Mouse (Mus musculus) stomach, embryonic 16.5 days (tissue): ENCODE results near the gene Cep250. TPM values are rescaled to one million over a fixed set of nuclear protein-coding genes. Genes with fewer than 3 reads are reported as not detected.

Experiments
- ATAC-seq: fragments of 200-750 bp; cut with Nextera tagmentation; 2 replicates; pipeline ENCODE4 v1.8.0; 2017; ENCODE audit warnings: moderate number of reproducible peaks, moderate TSS enrichment; ENCODE audit not compliant: insufficient read depth, low FRiP score
- H3K27ac ChIP-seq: fragments of 300-500 bp; sonication (generic); 2 replicates; pipeline ENCODE4 v1.5.1; 2014; ENCODE audit warnings: low read length
- H3K27me3 ChIP-seq: fragments of 300-500 bp; sonication (generic); 2 replicates; pipeline ENCODE4 v1.6.1; 2014; ENCODE audit warnings: low read length, control low read depth, mixed read lengths; ENCODE audit not compliant: control insufficient read depth, insufficient read depth
- H3K36me3 ChIP-seq: fragments of 300-500 bp; sonication (generic); 2 replicates; pipeline ENCODE4 v1.6.1; 2014; ENCODE audit warnings: low read length; ENCODE audit not compliant: control insufficient read depth, insufficient read depth
- H3K4me1 ChIP-seq: fragments of 300-500 bp; sonication (generic); 2 replicates; pipeline ENCODE4 v1.6.1; 2014; ENCODE audit warnings: low read length, control low read depth, mixed read lengths; ENCODE audit not compliant: control insufficient read depth, insufficient read depth
- H3K4me2 ChIP-seq: fragments of 300-500 bp; sonication (generic); 2 replicates; pipeline ENCODE4 v1.6.1; 2014; ENCODE audit warnings: low read depth, low read length, mixed read lengths
- H3K4me3 ChIP-seq: fragments of 300-500 bp; sonication (generic); replicated peaks from 2 replicates; pipeline ENCODE4 v1.5.1; 2014; ENCODE audit warnings: mild to moderate bottlenecking, low read length
- H3K9ac ChIP-seq: fragments of 300-500 bp; sonication (generic); 2 replicates; pipeline ENCODE4 v1.6.1; 2014; ENCODE audit warnings: low read length
- H3K9me3 ChIP-seq: fragments of 300-500 bp; sonication (generic); replicated peaks from 2 replicates; pipeline ENCODE4 v1.6.1; 2016; ENCODE audit warnings: low read length, control low read depth; ENCODE audit not compliant: control insufficient read depth
- WGBS: fragments of 180-500 bp; shearing (Covaris S2); extraction: QIAGEN DNeasy Blood & Tissue Kit; methylation state at CpG from one replicate; pipeline ENCODE4 v1.1.7; 2014; 5-methylcytosine and 5-hydroxymethylcytosine counted together
- polyA plus RNA-seq: library from polyadenylated mRNA; unstranded; fragments of >200 nt; fragmentation: Nextera tagmentation; extraction: Ambion mirVana; gene quantifications from 2 replicates; pipeline ENCODE4 v1.2.1, GENCODE M21; 2015

The Cep250 gene
- polyA plus RNA-seq, 1 experiment from 2014 or later = 16.3 TPM

GRCm38 (mm10) chr2:155952006-155952405 lies 4.3 kb upstream of the Cep250 start:
- Histone ChIP-seq H3K4me1 (no peaks in the 10 kb centered on the region), H3K36me3 (no peaks in the 10 kb centered on the region), H3K27me3 (no peaks in the 10 kb centered on the region), H3K4me3 (no peak overlapping the region), H3K27ac (no peak overlapping the region), H3K9me3 (no peaks in the 10 kb centered on the region), H3K9ac (no peak overlapping the region), H3K4me2 (no peak overlapping the region)
- ATAC-seq = no peak

- H3K4me2 ChIP-seq = no peak overlapping the region
- no peak overlapping the region for H3K9ac ChIP-seq
- no peak for ATAC-seq
- H3K27me3 ChIP-seq = no peaks in the 10 kb centered on the region
- H3K4me1 ChIP-seq = peaks cover 6% of the 10 kb centered on the region; the same call in 1 of the 2 replicates
- 70% methylated on average over 5 of the region's 5 CpGs for WGBS
- H3K27ac ChIP-seq = no peak overlapping the region
- H3K36me3 ChIP-seq = peaks cover 5% of the 10 kb centered on the region; the same call in 1 of the 2 replicates
- H3K4me3 ChIP-seq = no peak overlapping the region
- no peaks in the 10 kb centered on the region for H3K9me3 ChIP-seq
Observed at GRCm38 (mm10) chr2:155959981-155960380, 3.7 kb downstream of the Cep250 start.

GRCm38 (mm10) chr2:155961862-155962261 lies 5.6 kb downstream of the Cep250 start:
- Histone ChIP-seq H3K4me1 (peaks cover 6% of the 10 kb centered on the region; the same call in 1 of the 2 replicates), H3K27ac (no peak overlapping the region), H3K27me3 (no peaks in the 10 kb centered on the region), H3K4me2 (no peak overlapping the region), H3K9ac (no peak overlapping the region), H3K4me3 (no peak overlapping the region), H3K9me3 (no peaks in the 10 kb centered on the region), H3K36me3 (peaks cover 16% of the 10 kb centered on the region)
- 79% methylated on average over 10 of the region's 10 CpGs for WGBS
- no peak for ATAC-seq

GRCm38 (mm10) chr2:155962991-155963390 lies 6.7 kb downstream of the Cep250 start:
- WGBS = 21% methylated on average over 1 of the region's 1 CpGs
- Histone ChIP-seq H3K9me3 (no peaks in the 10 kb centered on the region), H3K27me3 (no peaks in the 10 kb centered on the region), H3K4me3 (no peak overlapping the region), H3K36me3 (peaks cover 16% of the 10 kb centered on the region), H3K9ac (no peak overlapping the region), H3K27ac (no peak overlapping the region), H3K4me2 (no peak overlapping the region), H3K4me1 (0 out of 2 replicates have a peak, but pooled peaks cover 3% of the 10 kb centered on the region)
- no peak for ATAC-seq

- H3K4me2 ChIP-seq = no peak overlapping the region
- no peak for ATAC-seq
- 75% methylated on average over 6 of the region's 6 CpGs for WGBS
- H3K27ac ChIP-seq = no peak overlapping the region
- H3K4me1 ChIP-seq = no peaks in the 10 kb centered on the region
- peaks cover 25% of the 10 kb centered on the region for H3K36me3 ChIP-seq
- no peak overlapping the region for H3K4me3 ChIP-seq
- no peaks in the 10 kb centered on the region for H3K27me3 ChIP-seq
- H3K9me3 ChIP-seq = no peaks in the 10 kb centered on the region
- H3K9ac ChIP-seq = no peak overlapping the region
Observed at GRCm38 (mm10) chr2:155973348-155973747, 17.1 kb downstream of the Cep250 start.

GRCm38 (mm10) chr2:155974087-155974731 lies 18.0 kb downstream of the Cep250 start:
- H3K9ac ChIP-seq = no peak overlapping the region
- H3K4me2 ChIP-seq = no peak overlapping the region
- 77% methylated on average over 14 of the region's 14 CpGs for WGBS
- no peak overlapping the region for H3K4me3 ChIP-seq
- no peaks in the 10 kb centered on the region for H3K27me3 ChIP-seq
- H3K36me3 ChIP-seq = peaks cover 25% of the 10 kb centered on the region
- ATAC-seq = no peak
- H3K27ac ChIP-seq = no peak overlapping the region
- no peaks in the 10 kb centered on the region for H3K4me1 ChIP-seq
- H3K9me3 ChIP-seq = no peaks in the 10 kb centered on the region

GRCm38 (mm10) chr2:155979328-155979991 lies 23.2 kb downstream of the Cep250 start:
- H3K9me3 ChIP-seq = no peaks in the 10 kb centered on the region
- H3K4me3 ChIP-seq = no peak overlapping the region
- no peak overlapping the region for H3K9ac ChIP-seq
- 72% methylated on average over 5 of the region's 5 CpGs for WGBS
- no peaks in the 10 kb centered on the region for H3K4me1 ChIP-seq
- H3K27me3 ChIP-seq = no peaks in the 10 kb centered on the region
- H3K36me3 ChIP-seq = peaks cover 27% of the 10 kb centered on the region
- ATAC-seq = no peak
- no peak overlapping the region; the same call in 1 of the 2 replicates for H3K27ac ChIP-seq
- H3K4me2 ChIP-seq = no peak overlapping the region

- no peak overlapping the region for H3K4me2 ChIP-seq
- no peak overlapping the region for H3K4me3 ChIP-seq
- H3K9ac ChIP-seq = no peak overlapping the region
- no peaks in the 10 kb centered on the region for H3K9me3 ChIP-seq
- H3K27ac ChIP-seq = no peak overlapping the region
- WGBS = 91% methylated on average over 7 of the region's 7 CpGs
- ATAC-seq = no peak
- H3K4me1 ChIP-seq = no peaks in the 10 kb centered on the region
- no peaks in the 10 kb centered on the region for H3K27me3 ChIP-seq
- peaks cover 41% of the 10 kb centered on the region for H3K36me3 ChIP-seq
Observed at GRCm38 (mm10) chr2:155985776-155986175, 29.5 kb downstream of the Cep250 start.

- Histone ChIP-seq H3K9me3 (no peaks in the 10 kb centered on the region), H3K4me2 (no peak overlapping the region), H3K4me3 (no peak overlapping the region), H3K36me3 (peaks cover 30% of the 10 kb centered on the region), H3K27ac (no peak overlapping the region), H3K9ac (no peak overlapping the region), H3K4me1 (no peaks in the 10 kb centered on the region), H3K27me3 (no peaks in the 10 kb centered on the region)
- WGBS = 98% methylated on average over 6 of the region's 6 CpGs
- no peak for ATAC-seq
Observed at GRCm38 (mm10) chr2:155987131-155987530, 30.9 kb downstream of the Cep250 start.
